Mouse (Mus musculus) heart, postnatal 10 days (tissue): ENCODE data around the gene Ndufa10. TPM values are rescaled to one million over a fixed set of nuclear protein-coding genes. Genes with fewer than 3 reads are reported as not detected.
"Not testable (repeated sequence)": the region's sequence is repeated elsewhere in the genome, so short reads cannot be mapped to it uniquely, and the experiment has no call there.

Experiments
- DNase-seq, 2 experiments: peaks; one replicate each; pipeline ENCODE4 v3.0.0; 2021
- intact Hi-C: fragments of 180-260 bp; cut with DNase I; formaldehyde crosslinking; loops from one replicate; pipeline ENCODE4 v1.15.1; 2025
- total RNA-seq, 2 experiments: library from RNA; stranded (reverse); gene quantifications; 2 replicates each; pipeline ENCODE4 v1.2.3; 2021

The Ndufa10 gene
- total RNA-seq: 100 to 1,000 TPM; 764 to 809 TPM

DNA sequence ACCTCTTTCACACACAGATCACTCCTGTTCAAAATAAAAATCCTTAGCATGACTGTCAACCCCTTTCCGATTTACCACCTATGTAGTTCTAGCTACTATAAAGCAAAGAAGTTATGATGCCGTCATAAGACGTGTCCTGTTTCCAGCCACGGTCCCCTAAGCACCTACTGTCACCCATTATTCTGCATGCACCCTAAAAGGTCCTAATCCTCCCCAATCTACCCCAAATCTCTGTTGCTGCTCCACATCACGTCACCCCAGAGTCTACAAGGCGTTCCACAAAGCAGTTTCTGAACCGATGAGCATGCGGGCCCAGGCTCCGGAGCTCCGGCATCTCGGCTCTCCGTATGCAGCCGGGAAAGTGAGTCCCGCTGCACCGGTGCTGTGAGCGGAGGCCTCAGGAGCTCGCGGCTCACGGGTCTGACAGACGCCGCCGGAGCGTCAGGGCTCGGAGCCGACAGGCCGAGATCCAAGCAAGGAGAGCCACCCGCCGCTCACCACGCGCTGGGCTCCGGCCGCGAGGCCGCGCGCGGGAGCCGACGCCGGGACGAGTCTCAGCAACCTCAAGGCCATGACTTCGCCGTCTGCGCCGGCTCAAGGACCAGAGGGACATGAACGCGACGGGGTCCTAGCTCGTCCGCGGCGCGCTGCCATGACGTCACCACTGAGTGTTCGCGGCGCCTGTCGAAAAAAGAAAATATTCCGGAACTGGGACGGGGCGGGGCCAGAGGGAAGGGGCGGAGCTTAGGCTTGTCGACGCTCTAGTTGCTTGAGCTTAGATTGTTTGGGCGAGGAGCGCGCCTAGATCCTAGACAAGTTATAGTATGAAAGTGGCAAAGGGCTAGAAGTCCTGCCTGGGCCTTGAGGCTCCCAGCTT lies at the start of gene Ndufa10:
TSS of gene Ndufa10 (minus strand) at position 696 of the 877 bp plus-strand sequence.
- DNase-seq: peak; percentile 94 to 97
- intact Hi-C loops: no loop called here

DNA sequence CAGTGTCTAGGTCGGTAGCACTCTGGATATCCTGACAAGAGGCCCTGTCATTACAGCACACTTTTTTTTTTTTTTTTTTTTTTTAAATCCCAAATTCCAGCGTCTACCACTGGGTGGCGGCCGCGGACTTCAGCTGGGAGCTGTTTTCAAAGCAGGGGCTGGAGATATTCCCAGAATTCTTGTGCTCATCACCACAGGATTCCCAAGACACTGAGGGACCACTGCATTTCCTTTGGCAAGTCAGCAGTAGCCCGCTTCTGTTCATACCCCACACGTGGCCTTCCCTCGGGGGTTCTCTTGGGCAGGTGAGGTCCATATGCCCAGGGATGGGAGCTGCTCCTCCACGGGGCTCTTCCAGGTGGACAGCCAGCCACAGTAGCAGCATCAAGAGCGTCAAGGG lies 47.7 kb upstream of the Ndufa10 start:
- peak; percentile 19 to 58 for DNase-seq

DNA sequence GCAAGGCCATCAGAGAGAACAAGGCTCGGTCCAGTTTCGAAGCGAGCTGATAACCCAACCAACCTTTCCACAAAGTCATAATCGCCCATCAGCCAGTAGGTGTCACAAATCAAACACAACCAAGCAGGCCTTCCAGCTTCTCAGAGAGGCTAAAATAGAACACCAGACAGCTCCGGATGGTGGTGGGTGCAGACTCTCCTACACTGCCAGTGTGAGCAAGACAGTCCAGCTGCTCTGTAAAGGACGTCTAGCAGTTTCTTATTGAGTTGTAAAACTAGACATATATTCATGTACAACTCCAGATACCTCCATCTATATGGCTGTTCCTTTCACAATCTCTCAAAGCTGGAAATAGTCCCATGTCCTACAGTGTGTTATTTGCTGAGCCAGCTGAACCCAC lies 45.4 kb upstream of the Ndufa10 start:
- DNase-seq: no peak
- intact Hi-C loops: no loop called here

More for the DNA sequence above, 47.7 kb upstream of the Ndufa10 start:
- intact Hi-C loops: loop anchor here (1.0 to 5.0 kb wide), 3 partner anchors 89 to 311 kb away; partner anchors contain the start of genes Gpc1 and Otos

DNA sequence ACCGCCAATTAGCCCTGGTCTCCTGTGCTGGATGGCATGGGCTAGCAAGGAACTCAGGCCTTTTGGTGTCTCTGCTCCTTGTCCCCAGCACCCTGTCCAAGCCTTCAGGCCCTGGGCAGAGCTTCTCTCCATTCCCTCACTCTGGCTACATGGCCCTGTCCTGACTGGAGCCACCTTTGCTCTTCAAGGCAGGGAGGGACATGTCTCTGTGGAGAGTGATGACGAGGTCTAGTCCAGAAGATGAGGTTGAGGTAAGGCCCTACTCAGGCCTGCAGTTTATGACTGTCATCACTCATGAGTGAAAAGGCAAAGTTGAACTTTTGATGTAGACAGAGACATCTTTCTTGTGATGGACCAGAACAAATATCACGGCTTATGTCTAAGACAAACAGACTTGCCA lies 44.9 kb upstream of the Ndufa10 start, which contains the start of gene Olfr1414:
TSS of gene Olfr1414 (minus strand) at position 101 of the 400 bp plus-strand sequence.
- DNase-seq: no peak
- intact Hi-C loops: no loop called here

DNA sequence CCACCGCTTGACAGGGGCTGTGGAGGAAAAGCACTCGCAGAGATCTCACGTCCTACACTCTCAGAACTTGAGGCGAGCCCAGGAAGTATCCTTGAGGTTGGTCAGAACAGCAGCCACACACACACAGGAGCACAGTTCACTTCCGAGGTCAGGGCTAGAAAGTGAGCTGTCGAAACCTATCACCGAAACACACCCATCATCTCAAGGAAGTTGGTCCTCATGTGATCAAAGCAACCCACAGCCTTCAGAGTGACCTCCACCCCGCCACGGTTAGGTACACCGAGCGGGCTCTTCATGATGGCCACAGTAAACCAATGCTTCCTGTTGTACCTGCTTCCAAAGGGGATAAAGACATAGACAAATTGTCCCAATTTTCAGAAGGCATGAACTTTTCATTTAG lies 41.7 kb upstream of the Ndufa10 start:
- intact Hi-C loops: no loop called here
- DNase-seq: no peak

DNA sequence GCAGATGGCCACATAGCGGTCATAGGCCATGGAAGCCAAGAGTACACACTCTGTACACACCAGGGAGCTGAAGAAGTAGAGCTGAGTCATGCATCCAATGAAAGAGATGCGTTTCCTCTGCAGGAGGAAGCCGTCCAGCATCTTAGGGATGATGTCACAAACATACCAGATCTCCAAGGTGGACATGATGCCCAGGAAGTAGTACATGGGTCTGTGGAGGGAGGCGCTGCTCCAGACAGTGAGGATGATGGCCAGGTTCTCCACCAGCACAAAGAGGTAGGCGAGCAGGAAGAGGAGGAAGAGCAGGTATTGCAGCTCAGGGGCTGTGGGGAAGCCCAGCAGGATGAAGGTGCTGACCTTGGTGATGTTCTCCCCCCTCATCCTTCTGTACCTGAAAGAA lies 38.0 kb upstream of the Ndufa10 start:
- intact Hi-C loops, DNase-seq: not testable (repeated sequence)

DNA sequence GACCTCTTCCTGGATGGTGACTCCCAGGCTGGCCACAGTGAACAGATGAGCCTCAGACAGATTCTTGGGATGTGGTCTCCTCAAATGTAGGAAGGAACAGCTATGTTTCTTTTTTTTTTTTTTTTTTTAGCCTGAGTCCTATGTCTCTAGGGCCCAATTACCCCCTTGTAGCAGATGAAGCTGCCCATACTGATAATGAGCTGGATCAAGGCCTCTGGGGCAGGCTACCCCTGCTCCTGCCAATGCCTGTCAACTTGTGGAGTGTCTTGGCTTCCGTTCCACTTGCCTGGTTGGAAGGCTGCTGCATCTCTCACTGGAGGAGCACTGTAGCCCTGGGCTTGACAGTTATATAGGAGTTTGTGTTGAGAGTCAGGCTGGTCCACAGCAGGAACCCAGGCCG lies 22.3 kb upstream of the Ndufa10 start, which contains the start of gene Olfr1415:
TSS of gene Olfr1415 (minus strand) at position 101 of the 400 bp plus-strand sequence.
- intact Hi-C loops: no loop called here
- no peak for DNase-seq

DNA sequence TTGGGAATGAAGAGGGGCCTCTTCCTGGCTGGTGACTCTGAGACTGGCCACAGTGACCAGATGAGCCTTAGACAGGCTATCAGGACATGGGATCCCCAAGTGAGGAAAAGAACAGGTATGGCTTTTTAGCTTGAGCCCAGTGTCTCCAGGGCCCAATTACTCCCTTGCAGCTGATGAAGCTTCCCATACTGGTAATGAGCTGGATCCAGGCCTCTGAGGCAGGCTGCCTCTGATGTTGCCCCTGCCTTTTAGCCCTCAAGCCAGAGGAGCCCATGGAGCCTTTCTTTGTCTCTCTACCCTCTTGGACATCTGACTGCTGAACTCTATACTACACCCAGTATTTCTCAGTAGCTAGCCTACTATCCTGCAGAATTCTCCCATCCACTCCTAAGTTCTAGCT lies 11.4 kb upstream of the Ndufa10 start, which contains the start of gene Olfr1416:
TSS of gene Olfr1416 (minus strand) at position 101 of the 400 bp plus-strand sequence.
- DNase-seq: no peak
- intact Hi-C loops: no loop called here

DNA sequence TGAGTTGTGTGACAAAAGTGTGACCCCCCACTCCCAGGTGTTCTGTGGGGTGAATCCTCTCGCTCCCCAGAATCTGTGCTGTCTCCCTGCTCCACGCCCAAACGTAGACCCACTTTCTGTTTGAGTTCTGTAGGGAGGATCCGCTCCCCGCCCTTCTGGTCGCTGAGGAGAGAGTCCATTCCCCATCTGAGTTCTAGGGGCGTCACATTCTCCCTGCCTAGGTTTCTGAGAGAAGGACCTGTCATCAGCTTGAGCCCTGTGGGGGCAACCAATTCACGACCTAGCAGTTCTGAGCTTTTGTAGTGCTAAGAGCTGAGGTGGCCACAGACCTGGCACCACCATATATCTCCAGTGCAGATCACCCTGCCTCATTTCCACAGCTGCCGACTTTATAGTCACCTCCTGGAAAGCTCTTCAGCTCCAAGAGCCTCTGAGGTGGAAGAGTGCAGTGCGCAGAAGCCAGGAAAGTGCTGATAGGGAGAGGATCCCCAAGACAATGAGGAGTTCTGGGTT lies 462 bp upstream of the Ndufa10 start:
- intact Hi-C loops: no loop called here
- no peak for DNase-seq

DNA sequence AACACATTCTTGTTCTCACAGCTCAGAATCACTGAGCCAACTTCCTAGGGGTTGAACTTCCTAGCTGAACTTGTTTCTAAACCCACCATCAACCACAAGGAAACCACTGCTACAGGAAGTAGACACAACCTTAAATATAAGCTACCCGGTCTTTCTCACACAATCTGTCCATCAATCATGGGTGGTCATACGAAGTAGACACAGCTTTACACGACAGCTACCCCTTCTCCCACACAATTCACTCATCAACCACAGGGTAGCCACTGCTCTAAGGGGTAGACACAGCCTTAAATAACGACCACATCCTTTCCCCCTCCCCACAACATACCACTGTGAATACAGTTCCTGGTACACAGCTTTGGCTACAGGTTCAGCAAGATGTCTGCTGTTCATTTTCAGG lies 4.8 kb downstream of the Ndufa10 start:
- intact Hi-C loops: no loop called here
- no peak for DNase-seq

DNA sequence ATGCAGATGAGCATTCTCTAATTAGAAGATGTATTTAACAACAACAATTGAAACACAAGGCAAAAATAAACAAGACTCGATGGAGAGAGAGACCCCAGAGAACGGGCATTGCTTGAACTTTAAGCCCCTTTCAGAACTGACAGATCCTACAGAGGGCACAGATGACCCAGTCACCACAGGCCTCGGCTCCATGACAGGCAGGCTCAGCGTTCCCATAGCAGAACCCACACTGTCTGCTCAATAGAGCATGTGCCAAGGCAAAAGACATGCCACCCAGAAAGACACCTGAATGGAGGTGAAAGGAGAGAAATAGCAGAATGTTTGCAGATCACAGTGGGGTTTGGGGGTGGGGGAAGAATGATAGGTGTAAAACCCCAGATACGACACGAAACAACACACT lies 15.2 kb downstream of the Ndufa10 start:
- intact Hi-C loops: loop anchor here (5.0 kb wide), 1 partner anchor 546 kb away; no protein-coding TSS in a partner anchor
- DNase-seq: no peak

DNA sequence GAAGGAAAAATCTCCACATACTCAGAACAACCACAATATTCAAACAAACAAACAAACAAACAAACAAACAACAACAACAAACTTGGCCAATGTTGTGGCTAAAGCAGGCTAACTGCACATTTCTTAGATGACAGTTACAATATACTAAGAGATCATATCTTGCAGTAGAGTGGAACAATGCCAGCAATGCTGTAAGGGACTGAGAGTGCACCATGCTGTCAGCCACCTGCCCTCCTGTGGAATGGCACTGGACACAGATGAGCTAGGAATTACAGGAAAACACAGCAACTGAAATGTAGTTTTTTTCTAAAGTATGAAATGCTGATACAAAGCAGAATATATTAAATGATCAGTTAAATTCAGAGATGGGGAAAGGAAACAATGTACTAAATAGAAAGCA lies 15.9 kb downstream of the Ndufa10 start:
- intact Hi-C loops: loop anchor here (5.0 kb wide), 1 partner anchor 545 kb away; no protein-coding TSS in a partner anchor
- DNase-seq: no peak

DNA sequence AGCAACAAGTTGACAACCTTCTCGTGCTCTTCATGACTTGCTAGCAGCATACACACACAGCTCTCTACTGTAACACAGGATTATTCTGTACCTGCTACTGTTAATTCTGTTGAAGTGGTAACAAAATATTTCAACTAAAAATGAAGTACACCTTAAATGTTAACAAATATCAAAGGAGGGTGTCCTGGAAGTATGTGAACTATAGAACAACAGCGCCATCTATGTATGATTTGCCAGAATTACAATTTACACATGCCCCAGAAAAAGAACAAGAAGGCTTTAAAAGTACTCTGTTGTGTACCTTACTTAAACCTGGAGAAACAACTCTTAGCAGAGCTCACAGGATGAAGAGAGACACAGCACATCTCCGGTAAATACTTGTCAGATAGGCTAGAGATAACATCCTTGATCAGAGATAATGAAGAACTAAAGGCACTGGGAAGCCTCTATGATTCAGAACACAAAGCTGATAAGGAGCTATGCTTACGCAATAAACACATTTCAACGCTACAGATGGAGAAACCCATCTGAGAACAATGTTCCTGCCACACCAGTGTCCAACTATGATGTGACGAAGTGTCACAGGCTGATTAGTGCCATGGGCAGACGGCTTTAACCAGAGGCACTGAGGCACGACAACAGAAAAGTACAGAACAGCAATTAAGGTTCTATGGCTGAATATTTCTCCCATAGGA lies 19.8 kb downstream of the Ndufa10 start:
- intact Hi-C loops: loop anchor here (1.0 to 5.0 kb wide), 2 partner anchors 277 to 492 kb away; no protein-coding TSS in a partner anchor
- DNase-seq: peak; percentile 16 to 31

DNA sequence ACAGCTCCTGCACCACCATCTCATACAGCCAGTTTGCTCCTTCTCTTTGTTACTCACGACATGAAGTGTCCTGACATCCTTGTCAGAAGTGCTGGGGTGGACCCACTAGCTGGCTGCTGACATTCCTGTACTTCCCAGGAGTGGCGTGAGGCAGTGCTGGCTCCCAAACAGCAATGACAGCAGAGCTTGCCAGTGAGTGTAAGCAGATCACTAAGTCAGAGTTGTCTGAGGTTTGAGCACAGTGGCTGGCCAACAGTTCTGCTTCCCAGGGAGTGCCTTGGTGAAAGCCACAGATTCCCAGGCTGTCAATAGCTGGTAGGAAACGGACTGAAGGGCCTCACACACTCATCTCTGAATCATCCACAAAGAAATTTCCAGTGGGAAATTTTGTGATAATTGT lies 25.4 kb downstream of the Ndufa10 start:
- peak; percentile 31 to 35 for DNase-seq
- intact Hi-C loops: no loop called here

DNA sequence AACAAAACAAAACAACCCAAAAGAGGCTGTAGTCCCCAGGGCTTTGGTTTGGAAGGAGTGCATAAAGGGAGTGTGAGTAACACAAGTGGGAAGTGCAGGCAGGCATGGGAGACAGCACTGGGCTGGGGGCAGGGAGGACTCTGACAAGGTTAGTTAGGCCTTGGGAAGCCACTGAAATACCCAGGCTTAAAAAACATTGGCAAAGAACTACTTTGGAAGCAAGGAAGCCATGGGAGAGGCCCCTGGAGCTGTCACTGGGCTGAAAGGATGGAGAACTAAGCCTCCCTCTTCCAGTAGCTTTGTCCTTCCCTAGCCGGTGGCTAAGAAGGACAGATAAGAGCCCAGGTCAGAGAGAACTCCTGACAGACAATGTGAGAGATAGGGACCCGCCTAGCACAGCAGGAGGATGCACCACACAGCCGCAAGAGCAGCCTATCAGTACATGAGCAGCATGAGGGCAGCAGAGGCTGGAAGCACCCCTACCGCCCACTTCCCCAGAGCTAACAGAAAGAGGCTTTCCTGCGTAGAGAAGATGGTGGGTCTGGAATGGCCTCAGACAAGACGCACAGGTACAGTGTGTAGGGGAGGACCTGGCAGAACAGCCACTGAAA lies 32.1 kb downstream of the Ndufa10 start:
- no peak for DNase-seq
- intact Hi-C loops: no loop called here

DNA sequence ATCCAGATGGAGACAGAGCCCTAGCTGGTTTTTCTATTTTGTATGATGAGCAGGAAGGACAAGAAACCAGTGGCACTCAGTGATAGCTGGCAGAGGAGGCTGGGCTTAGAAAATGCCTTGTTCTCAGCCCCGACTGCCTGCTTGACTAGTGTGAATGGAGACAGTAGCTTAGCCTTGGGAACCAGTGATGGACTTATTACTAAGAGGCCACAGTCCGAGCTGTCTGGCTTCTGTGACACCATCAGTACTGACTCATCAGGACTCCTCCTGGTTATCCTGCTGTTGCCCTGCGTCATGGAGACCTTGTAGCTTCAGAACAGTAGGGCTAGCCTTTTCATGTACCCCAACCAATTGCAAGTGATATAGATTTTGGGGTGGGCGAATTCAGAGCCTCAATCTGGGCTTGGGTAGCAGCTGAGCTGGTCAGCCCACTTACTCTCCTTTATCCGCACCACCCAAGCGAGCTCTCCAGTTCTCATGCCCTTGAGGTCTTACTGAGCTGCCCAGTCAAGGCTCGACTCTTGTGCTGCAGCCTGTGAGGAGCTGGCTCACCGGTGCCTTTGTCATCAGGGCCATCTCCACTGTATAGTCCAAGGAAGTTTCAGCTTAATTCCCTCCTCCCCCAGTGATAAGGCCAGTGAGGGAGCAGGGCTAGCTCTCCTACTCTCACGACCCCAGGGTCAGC lies 33.5 kb downstream of the Ndufa10 start:
- intact Hi-C loops: no loop called here
- DNase-seq: no peak

DNA sequence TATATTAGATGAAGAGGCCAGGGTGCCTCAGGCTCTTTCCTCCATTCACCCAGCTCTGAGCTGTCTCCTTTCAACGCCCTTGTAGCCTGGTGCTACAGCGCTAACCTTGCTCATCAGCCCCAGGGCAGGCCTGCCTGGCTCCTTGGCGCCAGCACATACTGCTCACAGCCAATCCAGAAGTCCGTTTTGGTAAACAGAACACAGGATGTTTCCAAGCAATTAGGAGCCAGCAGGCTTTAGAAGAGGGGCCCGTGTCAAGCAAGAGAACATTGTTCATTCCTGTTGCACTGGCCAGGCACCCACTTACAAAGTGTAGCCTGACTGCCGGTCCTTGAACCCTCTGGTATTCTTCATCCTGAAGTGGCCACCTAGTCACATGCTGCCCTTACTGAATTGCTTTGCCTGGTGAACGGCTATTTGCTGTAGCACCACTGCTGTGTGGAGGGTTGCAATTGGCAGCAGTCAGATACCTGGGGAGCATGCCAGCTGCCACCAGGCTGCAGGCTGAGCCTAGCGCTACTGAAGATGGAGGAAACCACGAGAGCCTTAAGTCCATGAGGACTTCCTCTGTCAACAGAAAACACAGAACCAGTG lies 35.9 kb downstream of the Ndufa10 start:
- intact Hi-C loops: loop anchor here (5.0 kb wide), 1 partner anchor 60 kb away; no protein-coding TSS in a partner anchor
- DNase-seq: peak; percentile 73 to 81

DNA sequence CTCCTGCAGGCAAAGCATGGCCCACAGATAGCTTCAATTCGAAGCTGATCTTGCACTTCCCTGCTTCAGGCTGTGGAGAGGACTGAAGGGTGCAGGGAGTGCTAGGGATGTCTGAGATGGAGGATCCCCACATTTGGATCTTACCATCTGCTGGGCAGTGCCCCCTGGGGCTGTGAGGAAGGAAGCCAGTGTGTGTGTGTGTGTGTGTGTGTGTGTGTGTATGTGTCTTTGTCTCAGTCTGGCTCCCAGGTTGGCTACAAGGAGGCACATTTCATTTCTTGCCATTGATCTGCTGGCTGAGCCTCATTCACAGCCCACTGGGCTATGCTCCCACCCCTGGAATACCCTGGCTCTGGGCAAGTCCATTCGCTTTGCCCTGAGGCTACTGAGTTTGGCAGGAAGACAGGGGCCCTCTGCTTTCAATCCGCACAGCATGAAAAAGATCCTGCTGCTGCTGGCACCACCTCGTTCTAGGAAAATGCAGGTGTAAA lies 36.8 kb downstream of the Ndufa10 start:
- intact Hi-C loops: loop anchor here (5.0 kb wide), 1 partner anchor 60 kb away; no protein-coding TSS in a partner anchor
- DNase-seq: peak; percentile 20 to 25

DNA sequence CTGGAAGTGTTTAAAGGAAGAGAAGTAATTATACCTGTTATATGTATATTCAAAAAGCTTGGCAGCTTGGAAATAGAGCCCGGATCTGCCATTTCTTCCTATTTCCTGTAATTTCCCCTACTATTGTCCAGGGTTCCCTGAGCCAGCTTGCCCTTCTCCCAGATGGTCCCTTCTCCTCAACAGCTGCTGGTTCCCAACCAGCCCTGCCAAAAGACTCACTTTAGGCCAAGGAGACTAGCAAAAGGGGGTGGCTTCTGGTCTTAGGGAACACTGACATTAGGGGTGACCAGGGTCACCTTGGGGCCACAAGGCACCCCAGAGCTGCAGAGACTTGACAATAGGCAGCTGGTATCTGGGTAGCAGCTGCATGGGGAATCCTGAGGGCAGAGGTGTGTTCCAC lies 38.7 kb downstream of the Ndufa10 start:
- no peak for DNase-seq
- intact Hi-C loops: loop anchor here (5.0 kb wide), 1 partner anchor 58 kb away; no protein-coding TSS in a partner anchor
